Mouse (Mus musculus) cerebellum, adult 2 months (tissue): ENCODE measurements around the gene Gsto2.

ENCODE experiments used
- CTCF ChIP-seq: fragments of 200-500 bp; IDR thresholded peaks from 2 replicates; pipeline ENCODE4 v1.5.1; 2011; ENCODE audit warnings: low read depth, mild to moderate bottlenecking, control low read depth, low read length, moderate library complexity, borderline replicate concordance; ENCODE audit not compliant: insufficient read depth
- POLR2A ChIP-seq: fragments of 200-500 bp; IDR thresholded peaks from 2 replicates; pipeline ENCODE4 v1.6.1; 2011; ENCODE audit warnings: low read length, control low read depth, borderline replicate concordance; ENCODE audit not compliant: insufficient read depth

- TF ChIP-seq CTCF (peak; percentile 41; the same call in 1 of the 2 replicates), POLR2A (peak; percentile 64; the same call in 1 of the 2 replicates)
Measured at GRCm38 (mm10) chr19:47865353-47865947, at the start of gene Gsto2.
